Mouse (Mus musculus) Patski (cell line): ENCODE measurements at regions not wholly inside any gene's neighbourhood (a gene's known extent, or its start where the extent isn't known, plus 50 kb on each side); places are given as distances from the start of the nearest gene placed in this dataset.

Source experiments
- ATAC-seq: fragments of 100-300 bp; one replicate; pipeline ENCODE4 v1.8.0; 2021
- CTCF ChIA-PET: fragments of 350-600 bp; sonication (Branson Sonifier 250); formaldehyde crosslinking; loops from one replicate; lab custom pipeline; 2022; ENCODE audit warnings: inconsistent platforms; lab: Charles Lee
- POLR2A ChIA-PET: fragments of 350-600 bp; sonication (Branson Sonifier 250); formaldehyde crosslinking; loops from one replicate; lab custom pipeline; 2022; ENCODE audit warnings: antibody characterized with exemption, inconsistent platforms; lab: Charles Lee
- DNase-seq: peaks from one replicate; pipeline ENCODE4 v3.0.0-alpha.2; 2011; ENCODE audit warnings: low read depth, low spot score
- H3K27me3 ChIP-seq: fragments of 371-371 bp; one replicate; pipeline ENCODE4 v1.5.1; 2021
- CTCF ChIP-seq: fragments of 100-300 bp; IDR thresholded peaks from one replicate; pipeline ENCODE4 v1.5.1; 2021
- in situ Hi-C: fragments of 300-500 bp; cut with MboI; formaldehyde crosslinking; loops from 3 replicates; pipeline ENCODE4 v1.11.1; 2018; ENCODE audit warnings: low pct_unique_long_range_greater_than_20kb, mixed read lengths

- CTCF ChIA-PET: no interaction called here
- in situ Hi-C loops: no loop called here
- no peak for ATAC-seq
- no peak for TF ChIP-seq CTCF
- no peaks in the 10 kb centered on the region for H3K27me3 ChIP-seq
- POLR2A ChIA-PET: no interaction called here
- DNase-seq: no peak
These were observed 94.9 kb upstream of the Klf6 start for GRCm38 (mm10) chr13:5766394-5766793.

- in situ Hi-C loops: no loop called here
- CTCF ChIA-PET: no interaction called here
These were observed 94.1 kb upstream of the Klf6 start for GRCm38 (mm10) chr13:5767202-5767601.

GRCm38 (mm10) chr13:5768699-5769098 is 92.6 kb upstream of the Klf6 start:
- no peak for TF ChIP-seq CTCF
- DNase-seq (no peak), ATAC-seq (no peak)
- in situ Hi-C loops: no loop called here
- ChIA-PET POLR2A (no interaction called here), CTCF (interaction anchor here (1.8 kb wide), 1 partner anchor 13 kb away, joined by 5 read pairs; no protein-coding TSS in a partner anchor)
- no peaks in the 10 kb centered on the region for H3K27me3 ChIP-seq

More at GRCm38 (mm10) chr13:5767202-5767601, 94.1 kb upstream of the Klf6 start:
- no peak for ATAC-seq
- no peak for TF ChIP-seq CTCF
- no peaks in the 10 kb centered on the region for H3K27me3 ChIP-seq
- no peak for DNase-seq
- POLR2A ChIA-PET: no interaction called here

- in situ Hi-C loops: no loop called here
- ATAC-seq: no peak
- POLR2A ChIA-PET: no interaction called here
- CTCF ChIA-PET: interaction anchor here (1.8 kb wide), 1 partner anchor 14 kb away, joined by 5 read pairs; no protein-coding TSS in a partner anchor
- no peaks in the 10 kb centered on the region for H3K27me3 ChIP-seq
- no peak for DNase-seq
- TF ChIP-seq CTCF: no peak
These were observed 91.7 kb upstream of the Klf6 start for GRCm38 (mm10) chr13:5769283-5770260.

- in situ Hi-C loops: no loop called here
- no peak for DNase-seq
- CTCF ChIA-PET: interaction anchor here (1.3 kb wide), 1 partner anchor 23 kb away, joined by 3 read pairs; no protein-coding TSS in a partner anchor
- TF ChIP-seq CTCF: no peak
- POLR2A ChIA-PET: no interaction called here
- ATAC-seq: no peak
- no peaks in the 10 kb centered on the region for H3K27me3 ChIP-seq
These were observed 87.5 kb upstream of the Klf6 start for GRCm38 (mm10) chr13:5773811-5774210.

GRCm38 (mm10) chr13:5778443-5779171 is 82.7 kb upstream of the Klf6 start:
- POLR2A ChIA-PET: no interaction called here
- in situ Hi-C loops: no loop called here
- H3K27me3 ChIP-seq: no peaks in the 10 kb centered on the region
- DNase-seq (no peak), ATAC-seq (no peak)
- no peak for TF ChIP-seq CTCF
- CTCF ChIA-PET: interaction anchor here (1.2 kb wide), 1 partner anchor 21 kb away, joined by 3 read pairs; no protein-coding TSS in a partner anchor

- ATAC-seq: no peak
- ChIA-PET POLR2A (no interaction called here), CTCF (no interaction called here)
- in situ Hi-C loops: no loop called here
- no peak for TF ChIP-seq CTCF
- no peaks in the 10 kb centered on the region for H3K27me3 ChIP-seq
- no peak for DNase-seq
These were observed 81.9 kb upstream of the Klf6 start for GRCm38 (mm10) chr13:5779410-5779809.

GRCm38 (mm10) chr13:5782540-5782939 is 78.7 kb upstream of the Klf6 start:
- ATAC-seq (no peak), DNase-seq (no peak)
- no peak for TF ChIP-seq CTCF
- CTCF ChIA-PET: interaction anchor here (0.7 kb wide), 1 partner anchor 11 kb away, joined by 3 read pairs; no protein-coding TSS in a partner anchor
- POLR2A ChIA-PET: no interaction called here
- no peaks in the 10 kb centered on the region for H3K27me3 ChIP-seq
- in situ Hi-C loops: no loop called here

GRCm38 (mm10) chr13:5787114-5787513 is 74.2 kb upstream of the Klf6 start:
- CTCF ChIA-PET: no interaction called here
- no peak for TF ChIP-seq CTCF
- no peaks in the 10 kb centered on the region for H3K27me3 ChIP-seq
- in situ Hi-C loops: no loop called here
- ATAC-seq (no peak), DNase-seq (no peak)
- POLR2A ChIA-PET: no interaction called here

GRCm38 (mm10) chr13:5789302-5789701 is 72.0 kb upstream of the Klf6 start:
- POLR2A ChIA-PET: no interaction called here
- in situ Hi-C loops: no loop called here
- DNase-seq: no peak
- ATAC-seq: no peak
- no peaks in the 10 kb centered on the region for H3K27me3 ChIP-seq
- CTCF ChIA-PET: interaction anchor here (1.2 kb wide), 1 partner anchor 13 kb away, joined by 3 read pairs; no protein-coding TSS in a partner anchor
- TF ChIP-seq CTCF: no peak
